Mouse (Mus musculus) left cerebral cortex, postnatal 10 days (tissue): ENCODE results near the gene Ccl9. TPM values are rescaled to one million over a fixed set of nuclear protein-coding genes. Genes with fewer than 3 reads are reported as not detected.
"Not testable (repeated sequence)": the region's sequence is repeated elsewhere in the genome, so short reads cannot be mapped to it uniquely, and the experiment has no call there.

Source experiments
- DNase-seq, 2 experiments: peaks; one replicate each; pipeline ENCODE4 v3.0.0; 2021 to 2022; ENCODE audit warnings: low spot score in 2 of 2, mixed read lengths in 1 of 2; ENCODE audit errors: extremely low spot score in 1 of 2
- intact Hi-C: fragments of 180-260 bp; cut with DNase I; formaldehyde crosslinking; loops from one replicate; pipeline ENCODE4 v1.15.1; 2025
- total RNA-seq, 2 experiments: library from RNA; stranded (reverse); gene quantifications; 2 replicates each; pipeline ENCODE4 v1.2.3; 2021

Gene Ccl9
- total RNA-seq, 2 experiments from 2014 or later: 1.5 to 3.6 TPM

GRCm38 (mm10) chr11:83581626-83582610 lies 3.5 kb upstream of the Ccl9 start:
- intact Hi-C loops: no loop called here
- DNase-seq: no peak

- intact Hi-C loops: no loop called here
These were observed 2.3 kb upstream of the Ccl9 start for GRCm38 (mm10) chr11:83580699-83581232.

GRCm38 (mm10) chr11:83578999-83579398 lies 563 bp upstream of the Ccl9 start:
- intact Hi-C loops: no loop called here
- no peak for DNase-seq

More at GRCm38 (mm10) chr11:83580699-83581232, 2.3 kb upstream of the Ccl9 start:
- no peak for DNase-seq

GRCm38 (mm10) chr11:83576927-83577555 lies 1.4 kb downstream of the Ccl9 start:
- DNase-seq: no peak
- intact Hi-C loops: no loop called here

DNA sequence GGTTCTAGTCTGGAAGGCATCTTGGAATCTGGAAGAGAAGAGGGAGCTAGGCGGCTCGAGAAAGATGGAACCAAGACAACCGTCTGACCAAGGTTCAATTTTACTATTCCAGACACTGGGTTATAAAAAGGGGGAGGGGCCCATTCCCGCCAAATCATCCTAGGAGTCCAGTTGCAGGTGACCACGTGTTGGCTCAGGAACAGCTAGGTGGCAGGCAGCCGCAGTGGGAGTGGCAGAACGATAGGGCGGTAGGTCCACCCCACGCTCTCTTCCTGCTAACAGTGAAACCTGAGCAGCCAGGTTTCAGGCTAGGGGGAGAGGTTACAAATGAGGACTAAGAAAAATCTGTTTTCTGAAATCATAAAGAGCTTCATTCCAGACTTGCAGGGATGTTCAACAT lies 5.6 kb downstream of the Ccl9 start:
- DNase-seq: no peak
- intact Hi-C loops: no loop called here

DNA sequence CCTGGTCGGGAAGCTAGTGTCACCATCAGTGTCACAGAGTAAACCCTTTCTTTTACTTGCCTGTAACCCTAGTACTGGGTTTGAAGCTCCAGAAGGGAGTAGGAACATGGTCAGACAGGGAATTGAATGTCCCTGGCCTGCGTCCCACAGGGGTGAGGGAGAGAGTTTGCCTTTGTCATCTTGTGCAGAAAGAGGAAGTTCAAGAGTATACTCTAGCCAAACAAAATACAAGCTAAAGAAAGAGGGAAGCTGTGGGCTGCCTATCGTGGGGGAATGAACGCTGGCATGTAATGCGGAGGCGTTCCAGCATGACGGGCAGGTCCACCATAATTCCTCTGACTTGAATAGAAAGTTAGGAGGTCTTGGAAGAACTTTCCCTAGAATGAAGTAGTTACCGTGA lies 6.2 kb downstream of the Ccl9 start:
- DNase-seq: peak in 1 of 2 experiments; percentile 37
- intact Hi-C loops: no loop called here

GRCm38 (mm10) chr11:83570189-83570588 lies 8.2 kb downstream of the Ccl9 start:
- intact Hi-C loops: no loop called here
- no peak for DNase-seq

DNA sequence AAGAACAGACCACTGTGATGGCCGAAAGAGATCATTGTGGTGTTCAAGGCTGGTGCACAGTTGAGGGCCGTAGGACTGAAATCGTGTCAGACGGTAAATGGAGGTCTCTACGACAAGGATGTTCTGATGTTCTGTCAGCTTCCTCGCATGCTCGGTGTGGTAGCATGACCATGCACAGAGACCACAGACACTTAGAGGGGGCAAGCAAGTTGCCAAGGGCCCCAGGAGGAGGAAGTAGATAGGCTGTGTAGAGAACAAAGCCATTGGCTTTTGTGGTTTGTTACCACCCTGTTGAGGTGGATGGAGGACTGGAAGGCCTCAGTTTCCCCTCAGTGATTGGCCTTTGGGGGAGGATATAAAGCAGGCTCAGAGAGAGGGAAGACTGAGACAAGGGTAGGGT lies 9.2 kb downstream of the Ccl9 start:
- no peak for DNase-seq
- intact Hi-C loops: no loop called here

GRCm38 (mm10) chr11:83568786-83569185 lies 9.7 kb downstream of the Ccl9 start:
- no peak for DNase-seq
- intact Hi-C loops: no loop called here

GRCm38 (mm10) chr11:83568061-83568460 lies 10.4 kb downstream of the Ccl9 start:
- intact Hi-C loops: no loop called here
- no peak for DNase-seq

GRCm38 (mm10) chr11:83567311-83567710 lies 11.1 kb downstream of the Ccl9 start:
- intact Hi-C loops: no loop called here
- no peak for DNase-seq

- DNase-seq: no peak
- intact Hi-C loops: no loop called here
These were observed 11.8 kb downstream of the Ccl9 start for GRCm38 (mm10) chr11:83566617-83567016.

GRCm38 (mm10) chr11:83563754-83564153 lies 14.7 kb downstream of the Ccl9 start:
- peak in 1 of 2 experiments; percentile 38 for DNase-seq
- intact Hi-C loops: no loop called here

DNA sequence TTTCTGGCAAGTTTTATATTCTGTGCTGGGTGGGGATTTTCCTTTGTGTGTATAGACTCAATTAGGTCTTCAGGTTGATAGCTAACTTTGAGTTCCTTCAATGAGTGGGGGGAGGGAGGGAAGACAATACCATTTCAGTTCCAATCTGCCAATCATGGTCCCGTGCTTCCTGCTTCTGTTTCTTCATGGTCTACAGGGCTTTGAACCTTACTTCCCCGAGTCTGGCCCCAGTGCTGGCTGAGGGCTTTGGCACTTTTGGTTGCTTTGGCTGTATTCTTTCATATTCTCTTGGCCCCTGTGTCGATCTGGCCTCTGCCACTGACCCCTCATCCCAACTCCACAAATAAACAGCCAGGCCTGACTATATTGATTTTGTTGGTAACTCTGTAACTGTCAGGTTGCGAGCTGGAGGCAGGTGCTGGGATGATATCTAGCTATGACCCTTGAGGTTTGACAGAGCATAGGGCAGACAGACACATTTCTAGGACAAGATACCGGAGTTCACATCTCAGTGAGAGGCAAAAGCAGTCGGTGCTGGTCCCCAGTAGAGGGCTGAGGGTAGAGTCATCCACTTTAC lies 16.0 kb downstream of the Ccl9 start:
- intact Hi-C loops: no loop called here
- no peak for DNase-seq

DNA sequence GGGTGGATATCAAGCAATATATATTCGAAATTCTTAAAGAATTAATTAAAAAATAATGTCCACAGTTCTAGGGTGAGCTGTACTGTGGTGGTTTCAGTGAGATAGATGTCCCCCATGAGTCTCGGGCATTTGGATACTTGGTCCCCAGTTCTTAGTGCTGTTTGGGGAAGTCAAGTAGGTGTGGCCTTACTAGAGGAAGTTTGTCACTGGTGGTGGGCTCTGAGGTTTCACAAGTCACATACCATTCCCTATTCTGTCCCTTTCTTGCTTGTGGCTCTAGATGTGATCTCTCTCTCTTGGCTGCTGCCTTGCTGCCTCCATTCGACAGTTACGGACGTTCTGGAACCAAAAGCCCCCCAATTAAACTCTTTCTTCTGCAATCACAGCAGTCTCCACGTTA lies 18.0 kb downstream of the Ccl9 start:
- intact Hi-C loops: no loop called here
- no peak for DNase-seq

DNA sequence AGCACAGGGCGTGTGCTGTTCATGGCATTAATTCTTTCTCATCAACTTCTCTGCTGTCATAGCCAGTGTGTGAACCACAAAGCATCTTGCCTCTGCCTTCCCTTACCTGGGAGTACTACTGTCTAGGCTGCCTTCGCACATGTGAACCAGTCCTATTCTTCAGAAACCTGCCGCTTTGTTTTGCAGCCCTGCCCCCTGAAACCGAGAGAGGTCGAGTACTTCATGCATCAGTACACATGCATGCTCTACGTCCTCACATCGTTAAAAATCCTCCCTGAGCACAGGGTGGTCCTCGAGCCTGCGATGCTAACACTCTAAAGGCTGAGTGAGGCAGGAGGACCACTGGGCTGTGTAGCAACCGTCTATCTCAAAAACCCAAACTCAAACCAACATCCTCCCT lies 21.4 kb downstream of the Ccl9 start:
- DNase-seq: no peak
- intact Hi-C loops: loop anchor here (2.0 to 5.0 kb wide), 2 partner anchors 75 to 182 kb away; no protein-coding TSS in a partner anchor

GRCm38 (mm10) chr11:83556085-83556781 lies 22.2 kb downstream of the Ccl9 start:
- intact Hi-C loops: loop anchor here (2.0 to 5.0 kb wide), 2 partner anchors 76 to 183 kb away; no protein-coding TSS in a partner anchor
- peak; percentile 64 to 80 for DNase-seq

GRCm38 (mm10) chr11:83551668-83552067 lies 26.8 kb downstream of the Ccl9 start:
- intact Hi-C loops: no loop called here
- DNase-seq: no peak

- DNase-seq, intact Hi-C loops: not testable (repeated sequence)
These were observed 27.4 kb downstream of the Ccl9 start for GRCm38 (mm10) chr11:83551037-83551436.
